Mouse (Mus musculus) heart, postnatal 0 days (tissue): ENCODE data around the gene Crygf.
"Not testable (repeated sequence)": the region's sequence is repeated elsewhere in the genome, so short reads cannot be mapped to it uniquely, and the experiment has no call there.

ENCODE experiments used
- CTCF ChIP-seq: IDR thresholded peaks from 2 replicates; pipeline ENCODE4 v1.5.1; 2016; ENCODE audit warnings: antibody characterized with exemption, control low read depth, low read depth
- EP300 ChIP-seq: IDR thresholded peaks from 2 replicates; pipeline ENCODE4 v1.6.1; 2016; ENCODE audit warnings: antibody characterized with exemption, low read depth

DNA sequence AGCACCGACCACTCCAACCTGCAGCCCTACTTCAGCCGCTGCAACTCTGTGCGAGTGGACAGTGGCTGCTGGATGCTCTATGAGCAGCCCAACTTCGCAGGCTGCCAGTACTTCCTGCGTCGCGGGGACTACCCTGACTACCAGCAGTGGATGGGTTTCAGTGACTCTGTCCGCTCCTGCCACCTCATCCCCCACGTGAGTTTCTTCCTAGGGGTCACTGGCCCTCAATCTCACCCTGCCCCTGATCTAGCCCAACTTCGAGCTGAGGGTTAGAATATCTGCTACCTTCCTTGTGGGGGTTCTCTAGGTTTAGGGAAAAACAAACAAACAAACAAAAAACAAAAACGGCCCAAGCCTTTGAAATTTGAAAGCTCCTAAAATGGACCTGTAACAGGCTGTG, 376 bp downstream of the Crygf start:
- not testable (repeated sequence) for TF ChIP-seq CTCF, EP300
